Comparison of ENCODE assay signal across 18 mouse cellular contexts in genomic region chr9:31849387-31849786, GRCm38 (mm10).
"Had no signal": no experiment of that assay in that cellular context is flagged by ENCODE, and none has a peak within 500 bp of the region (broad histone marks: within the 10 kb centered on the region; RNA-seq: fewer than 3 reads in every experiment).

No protein-coding gene starts in this region.

- H3K27me3 ChIP-seq: midbrain, embryonic 12.5 days; neural tube, embryonic 13.5 days; neural tube, embryonic 15.5 days; stomach, embryonic 15.5 days had no signal

- H3K4me3 ChIP-seq: midbrain, embryonic 10.5 days; midbrain, embryonic 12.5 days; myocyte; neural tube, embryonic 13.5 days; neural tube, embryonic 15.5 days; stomach, embryonic 15.5 days had no signal

- H3K9ac ChIP-seq: lung, embryonic 14.5 days; midbrain, embryonic 12.5 days; neural tube, embryonic 13.5 days; neural tube, embryonic 15.5 days; stomach, embryonic 15.5 days had no signal

- H3K27ac ChIP-seq: midbrain, embryonic 10.5 days; midbrain, embryonic 12.5 days; neural tube, embryonic 13.5 days; neural tube, embryonic 15.5 days; stomach, embryonic 15.5 days; stomach, postnatal 0 days had no signal

- H3K4me2 ChIP-seq: lung, embryonic 14.5 days; midbrain, embryonic 12.5 days; neural tube, embryonic 13.5 days; neural tube, embryonic 15.5 days; stomach, embryonic 15.5 days had no signal

- DNase-seq: lung, adult 18-20 months; lung, embryonic 14.5 days; lung, postnatal 10 days; lung, postnatal 4 days; midbrain, embryonic 14.5 days; right cerebral cortex, postnatal 25 days; right cerebral cortex, postnatal 4 days; thymus, adult 2 months; thymus, postnatal 25 days; thymus, postnatal 4 days had no signal

- ATAC-seq: midbrain, embryonic 16.5 days had no signal

- H3K36me3 ChIP-seq: midbrain, embryonic 10.5 days; midbrain, embryonic 12.5 days; neural tube, embryonic 13.5 days; neural tube, embryonic 15.5 days; stomach, embryonic 15.5 days had no signal

- H3K9me3 ChIP-seq: midbrain, embryonic 10.5 days; midbrain, embryonic 12.5 days; neural tube, embryonic 13.5 days; neural tube, embryonic 15.5 days; stomach, embryonic 15.5 days had no signal

- H3K4me1 ChIP-seq: midbrain, embryonic 10.5 days; midbrain, embryonic 12.5 days; neural tube, embryonic 13.5 days; neural tube, embryonic 15.5 days; stomach, embryonic 15.5 days had no signal
